Mouse (Mus musculus): ENCODE data around the gene Dmbx1.

DNA sequence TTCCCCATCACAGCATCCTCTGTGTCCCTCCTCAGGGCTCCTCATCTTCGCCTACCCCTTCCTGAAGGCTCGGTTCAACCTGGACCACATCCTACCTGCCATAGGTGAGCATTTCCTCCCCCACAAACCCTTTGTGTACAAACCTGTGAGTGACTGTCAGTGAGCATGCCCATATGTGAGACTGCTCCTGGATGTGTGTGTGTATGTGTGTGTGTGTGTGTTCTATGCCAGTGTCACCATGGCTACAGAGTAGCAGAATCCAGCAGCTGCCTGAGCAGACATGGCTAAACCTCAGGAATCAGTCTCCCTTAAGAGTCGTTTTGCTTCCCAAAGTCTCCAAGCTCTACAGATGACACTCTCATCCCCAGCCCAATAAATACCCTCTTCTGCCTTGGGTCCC, 53.9 kb downstream of the Dmbx1 start:
- TF ChIP-seq CTCF (IDR thresholded peaks at IDR 0.05; ENCODE audit: control insufficient read depth, insufficient read depth, low read length), result no peak
- no peak for TF ChIP-seq POLR2A (IDR thresholded peaks at IDR 0.05; ENCODE audit: borderline replicate concordance, control insufficient read depth, low read depth, low read length)

All from bone marrow, adult 2 months (tissue).